Mouse (Mus musculus) stomach, embryonic 14.5 days (tissue): ENCODE data around the gene Unk. TPM values are rescaled to one million over a fixed set of nuclear protein-coding genes. Genes with fewer than 3 reads are reported as not detected.

ENCODE experiments used
- ATAC-seq: fragments of 200-750 bp; cut with Nextera tagmentation; 2 replicates; pipeline ENCODE4 v1.8.0; 2017; ENCODE audit warnings: low read depth, moderate TSS enrichment; ENCODE audit not compliant: insufficient number of reproducible peaks, insufficient read depth, low FRiP score
- H3K27ac ChIP-seq: fragments of 300-500 bp; sonication (generic); 2 replicates; pipeline ENCODE4 v1.5.1; 2014; ENCODE audit warnings: mild to moderate bottlenecking, low read length, moderate library complexity, mixed read lengths
- H3K27me3 ChIP-seq: fragments of 300-500 bp; sonication (generic); 2 replicates; pipeline ENCODE4 v1.6.1; 2014; ENCODE audit warnings: low read length, control low read depth, mixed read lengths; ENCODE audit not compliant: control insufficient read depth, insufficient read depth
- H3K36me3 ChIP-seq: fragments of 300-500 bp; sonication (generic); 2 replicates; pipeline ENCODE4 v1.6.1; 2014; ENCODE audit warnings: mild to moderate bottlenecking, control low read depth, low read length, moderate library complexity, mixed read lengths; ENCODE audit not compliant: control insufficient read depth, insufficient read depth
- H3K4me1 ChIP-seq: fragments of 300-500 bp; sonication (generic); 2 replicates; pipeline ENCODE4 v1.6.1; 2014; ENCODE audit warnings: low read length, control low read depth, mixed read lengths; ENCODE audit not compliant: control insufficient read depth, insufficient read depth
- H3K4me2 ChIP-seq: fragments of 300-500 bp; sonication (generic); replicated peaks from 2 replicates; pipeline ENCODE4 v1.6.1; 2014; ENCODE audit warnings: low read depth, low read length, control low read depth
- H3K4me3 ChIP-seq: fragments of 300-500 bp; sonication (generic); 2 replicates; pipeline ENCODE4 v1.5.1; 2014; ENCODE audit warnings: low read depth, low read length, control low read depth
- H3K9ac ChIP-seq: fragments of 300-500 bp; sonication (generic); replicated peaks from 2 replicates; pipeline ENCODE4 v1.6.1; 2014; ENCODE audit warnings: low read depth, mild to moderate bottlenecking, control low read depth, low read length, moderate library complexity, mixed read lengths
- H3K9me3 ChIP-seq: fragments of 300-500 bp; sonication (generic); 2 replicates; pipeline ENCODE4 v1.6.1; 2016; ENCODE audit warnings: low read depth, low read length, control low read depth; ENCODE audit not compliant: control insufficient read depth
- WGBS: fragments of 180-500 bp; shearing (Covaris S2); extraction: QIAGEN DNeasy Blood & Tissue Kit; methylation state at CpG from one replicate; pipeline ENCODE4 v1.1.7; 2014; 5-methylcytosine and 5-hydroxymethylcytosine counted together
- polyA plus RNA-seq: library from polyadenylated mRNA; unstranded; fragments of >200 nt; fragmentation: Nextera tagmentation; extraction: Ambion mirVana; gene quantifications from 2 replicates; pipeline ENCODE4 v1.2.1, GENCODE M21; 2014

Unk gene
- polyA plus RNA-seq, 1 experiment from 2014 or later, result 31.6 TPM

- whole genome bisulfite sequencing, result 71% methylated on average over 9 of the region's 9 CpGs
- H3K9ac ChIP-seq, result peak overlapping the region; percentile 44; the same call in 1 of the 2 replicates
Measured at GRCm38 (mm10) chr11:116005701-116006419, 24.3 kb upstream of the Unk start.

GRCm38 (mm10) chr11:116007095-116007850 lies 22.8 kb upstream of the Unk start:
- no peak for ATAC-seq
- Histone ChIP-seq H3K27ac (no peak overlapping the region), H3K36me3 (peaks cover 23% of the 10 kb centered on the region), H3K9ac (no peak overlapping the region), H3K9me3 (no peaks in the 10 kb centered on the region; the same call in 1 of the 2 replicates), H3K4me2 (no peak overlapping the region), H3K27me3 (no peaks in the 10 kb centered on the region), H3K4me3 (no peak overlapping the region), H3K4me1 (peaks cover 13% of the 10 kb centered on the region)
- WGBS, result 86% methylated on average over 28 of the region's 28 CpGs

More at GRCm38 (mm10) chr11:116005701-116006419, 24.3 kb upstream of the Unk start:
- peak overlapping the region; percentile 65 for H3K4me2 ChIP-seq
- H3K27ac ChIP-seq, result peak overlapping the region; percentile 79; the same call in 1 of the 2 replicates
- H3K4me3 ChIP-seq, result no peak overlapping the region; the same call in 1 of the 2 replicates
- H3K9me3 ChIP-seq, result no peaks in the 10 kb centered on the region; the same call in 1 of the 2 replicates
- ATAC-seq, result peak; percentile 21; the same call in 1 of the 2 replicates
- H3K4me1 ChIP-seq, result 0 out of 2 replicates have a peak, but pooled peaks cover 5% of the 10 kb centered on the region
- peaks cover 23% of the 10 kb centered on the region for H3K36me3 ChIP-seq
- no peaks in the 10 kb centered on the region for H3K27me3 ChIP-seq

- peaks cover 23% of the 10 kb centered on the region for H3K36me3 ChIP-seq
- WGBS, result 89% methylated on average over 11 of the region's 11 CpGs
- H3K4me2 ChIP-seq, result no peak overlapping the region
- H3K9ac ChIP-seq, result no peak overlapping the region
- no peak for ATAC-seq
- no peaks in the 10 kb centered on the region for H3K9me3 ChIP-seq
- peaks cover 16% of the 10 kb centered on the region for H3K4me1 ChIP-seq
- H3K27me3 ChIP-seq, result no peaks in the 10 kb centered on the region
- H3K27ac ChIP-seq, result no peak overlapping the region
- no peak overlapping the region for H3K4me3 ChIP-seq
Measured at GRCm38 (mm10) chr11:116008411-116008810, 21.7 kb upstream of the Unk start.

- WGBS, result 94% methylated on average over 13 of the region's 13 CpGs
- Histone ChIP-seq H3K36me3 (peaks cover 23% of the 10 kb centered on the region), H3K9ac (no peak overlapping the region), H3K27me3 (no peaks in the 10 kb centered on the region), H3K27ac (no peak overlapping the region), H3K4me3 (no peak overlapping the region), H3K4me1 (peaks cover 16% of the 10 kb centered on the region), H3K9me3 (no peaks in the 10 kb centered on the region), H3K4me2 (no peak overlapping the region)
- no peak for ATAC-seq
Measured at GRCm38 (mm10) chr11:116008832-116009375, 21.2 kb upstream of the Unk start.

GRCm38 (mm10) chr11:116009661-116010060 lies 20.5 kb upstream of the Unk start:
- H3K36me3 ChIP-seq, result peaks cover 23% of the 10 kb centered on the region
- no peak for ATAC-seq
- H3K4me3 ChIP-seq, result no peak overlapping the region
- no peaks in the 10 kb centered on the region for H3K9me3 ChIP-seq
- no peak overlapping the region for H3K27ac ChIP-seq
- H3K27me3 ChIP-seq, result no peaks in the 10 kb centered on the region
- H3K4me1 ChIP-seq, result peaks cover 16% of the 10 kb centered on the region
- H3K4me2 ChIP-seq, result no peak overlapping the region
- no peak overlapping the region for H3K9ac ChIP-seq
- WGBS, result 93% methylated on average over 11 of the region's 11 CpGs

GRCm38 (mm10) chr11:116010146-116010545 lies 20.0 kb upstream of the Unk start:
- no peaks in the 10 kb centered on the region for H3K27me3 ChIP-seq
- 90% methylated on average over 8 of the region's 8 CpGs for WGBS
- no peak overlapping the region for H3K4me3 ChIP-seq
- peaks cover 23% of the 10 kb centered on the region for H3K36me3 ChIP-seq
- H3K4me2 ChIP-seq, result no peak overlapping the region
- peaks cover 16% of the 10 kb centered on the region for H3K4me1 ChIP-seq
- no peak for ATAC-seq
- no peak overlapping the region for H3K27ac ChIP-seq
- H3K9ac ChIP-seq, result no peak overlapping the region
- H3K9me3 ChIP-seq, result no peaks in the 10 kb centered on the region

- ATAC-seq, result no peak
- Histone ChIP-seq H3K4me3 (no peak overlapping the region), H3K27ac (no peak overlapping the region), H3K9ac (no peak overlapping the region), H3K9me3 (no peaks in the 10 kb centered on the region), H3K4me1 (peaks cover 11% of the 10 kb centered on the region), H3K36me3 (peaks cover 23% of the 10 kb centered on the region), H3K4me2 (no peak overlapping the region), H3K27me3 (no peaks in the 10 kb centered on the region)
- WGBS, result 87% methylated on average over 5 of the region's 5 CpGs
Measured at GRCm38 (mm10) chr11:116010948-116011347, 19.2 kb upstream of the Unk start.

- 15% methylated on average over 13 of the region's 14 CpGs for WGBS
- ATAC-seq, result no peak
- no peaks in the 10 kb centered on the region for H3K27me3 ChIP-seq
Measured at GRCm38 (mm10) chr11:116011529-116012261, 18.4 kb upstream of the Unk start.

More at GRCm38 (mm10) chr11:116011529-116012261, 18.4 kb upstream of the Unk start:
- H3K4me1 ChIP-seq, result peaks cover 11% of the 10 kb centered on the region
- peak overlapping the region; percentile 65 for H3K4me2 ChIP-seq
- H3K36me3 ChIP-seq, result peaks cover 23% of the 10 kb centered on the region
- H3K27ac ChIP-seq, result peak overlapping the region; percentile 91
- no peaks in the 10 kb centered on the region for H3K9me3 ChIP-seq
- peak overlapping the region; percentile 66 for H3K9ac ChIP-seq
- peak overlapping the region; percentile 56 for H3K4me3 ChIP-seq
